Mouse (Mus musculus): ENCODE measurements around the gene Ovca2.
"Not testable (repeated sequence)": the region's sequence is repeated elsewhere in the genome, so short reads cannot be mapped to it uniquely, and the experiment has no call there.

The Ovca2 gene

DNA sequence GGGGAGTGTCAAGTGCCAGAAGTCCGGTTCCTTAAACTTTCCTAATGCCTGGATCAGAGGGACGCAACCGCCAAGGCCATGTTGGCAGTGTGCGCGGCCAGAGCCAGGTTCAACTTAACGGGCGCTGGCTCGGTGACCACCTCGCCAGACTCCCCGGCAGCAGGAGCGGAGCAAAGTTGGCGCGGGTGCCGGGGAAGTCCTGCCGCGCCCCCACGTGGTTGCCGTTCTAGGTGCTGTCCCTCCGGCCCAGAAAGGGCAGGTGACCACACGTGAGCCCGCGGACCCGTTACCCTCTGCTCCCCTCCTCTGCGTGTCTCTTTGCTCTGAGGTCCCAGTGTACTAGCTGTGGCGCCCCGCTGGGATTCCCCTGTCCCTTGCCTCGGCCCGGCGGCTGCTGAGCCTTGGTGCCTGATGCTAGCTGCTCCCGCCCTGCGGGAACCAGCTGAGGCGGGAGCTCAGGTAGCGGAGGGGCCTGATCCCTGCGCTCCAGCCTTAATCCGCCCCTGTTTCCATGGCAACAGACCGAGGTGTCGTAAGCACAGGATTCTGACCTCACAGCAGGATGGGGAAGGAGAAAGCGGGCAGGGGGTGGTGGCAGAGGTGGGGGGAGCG lies 16.3 kb upstream of the Ovca2 start:
- DNase-seq (ENCODE audit: low spot score): peak; percentile 50

DNA sequence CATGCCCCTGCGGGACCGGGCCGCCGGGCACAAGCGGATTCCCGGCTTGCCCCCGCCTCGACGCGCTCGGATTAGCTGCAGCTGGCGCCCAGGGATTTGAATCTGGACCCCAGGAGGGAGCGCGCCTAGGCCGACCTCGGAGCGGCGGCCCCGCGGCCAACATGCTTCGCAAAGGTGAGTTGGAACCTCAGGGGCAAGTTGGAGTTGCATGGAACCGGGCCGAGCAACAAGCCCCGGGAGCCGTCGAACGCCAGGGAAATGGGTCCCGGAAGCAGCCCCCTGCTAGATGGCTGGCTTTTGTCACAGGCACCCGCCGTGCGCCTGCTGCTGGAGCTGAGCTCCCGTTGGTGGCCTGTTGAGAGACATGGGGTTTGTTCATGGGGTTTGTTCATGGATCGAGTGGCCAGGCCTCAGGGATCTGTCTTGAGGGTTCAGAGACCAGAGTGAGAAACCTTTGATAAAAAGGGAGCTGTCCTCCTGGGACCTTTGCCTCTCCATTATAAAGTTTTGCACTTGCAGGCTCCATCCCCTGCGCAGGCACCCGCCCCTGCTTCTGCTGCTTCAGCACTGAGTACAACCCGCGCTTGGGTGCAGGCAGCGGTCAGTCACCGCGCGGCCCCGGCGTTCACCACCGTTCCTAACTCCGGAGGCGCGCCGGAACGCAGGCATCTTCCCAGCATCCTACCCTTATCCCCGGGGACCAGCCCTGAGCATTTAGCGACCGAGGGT lies 15.7 kb upstream of the Ovca2 start:
- DNase-seq (ENCODE audit: low spot score): peak; percentile 29

DNA sequence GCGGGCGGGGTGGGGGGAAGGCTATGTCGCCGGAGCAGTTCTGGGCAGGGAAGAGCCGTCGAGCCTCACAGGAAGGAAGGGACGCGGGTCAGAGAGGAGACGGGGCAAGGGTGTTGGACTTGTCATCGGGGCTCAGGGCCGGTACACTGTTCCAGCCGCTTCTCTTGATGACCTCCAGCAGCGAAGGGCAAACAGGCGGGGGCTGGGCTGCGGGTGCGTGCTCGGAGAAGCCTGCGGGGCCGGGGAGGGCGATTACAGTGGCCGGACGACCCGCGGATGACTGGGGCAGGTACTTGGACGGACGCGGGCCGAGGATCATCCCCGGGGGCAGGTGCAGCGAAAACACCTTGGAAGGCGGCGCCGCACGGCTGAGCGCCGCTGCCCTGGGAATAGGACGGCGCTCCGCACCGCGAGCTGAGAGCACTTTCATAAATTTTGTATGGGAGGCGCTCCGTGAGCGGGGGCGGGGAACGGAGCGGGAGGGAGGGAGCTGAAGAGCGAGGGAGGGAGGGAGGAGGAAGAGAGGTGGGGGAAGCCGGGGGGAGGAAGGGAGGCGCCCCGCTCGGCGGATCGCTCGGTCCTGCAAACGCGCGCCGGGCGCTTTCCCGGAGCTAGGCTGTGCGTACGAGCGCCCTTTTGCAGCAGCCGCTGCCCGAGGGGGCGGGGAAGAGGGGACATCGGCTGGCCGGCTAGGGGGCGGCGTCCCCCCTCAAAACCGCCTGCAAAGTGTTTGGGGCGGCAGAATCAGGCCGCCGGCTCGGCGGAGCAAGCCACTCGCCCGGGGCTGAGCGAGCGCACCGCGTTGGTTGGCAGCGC lies 14.8 kb upstream of the Ovca2 start, which contains the start of gene Rtn4rl1:
Rtn4rl1 (plus strand) TSS at position 528 of the 816 bp plus-strand sequence.
- DNase-seq (ENCODE audit: low spot score): peak; percentile 77

DNA sequence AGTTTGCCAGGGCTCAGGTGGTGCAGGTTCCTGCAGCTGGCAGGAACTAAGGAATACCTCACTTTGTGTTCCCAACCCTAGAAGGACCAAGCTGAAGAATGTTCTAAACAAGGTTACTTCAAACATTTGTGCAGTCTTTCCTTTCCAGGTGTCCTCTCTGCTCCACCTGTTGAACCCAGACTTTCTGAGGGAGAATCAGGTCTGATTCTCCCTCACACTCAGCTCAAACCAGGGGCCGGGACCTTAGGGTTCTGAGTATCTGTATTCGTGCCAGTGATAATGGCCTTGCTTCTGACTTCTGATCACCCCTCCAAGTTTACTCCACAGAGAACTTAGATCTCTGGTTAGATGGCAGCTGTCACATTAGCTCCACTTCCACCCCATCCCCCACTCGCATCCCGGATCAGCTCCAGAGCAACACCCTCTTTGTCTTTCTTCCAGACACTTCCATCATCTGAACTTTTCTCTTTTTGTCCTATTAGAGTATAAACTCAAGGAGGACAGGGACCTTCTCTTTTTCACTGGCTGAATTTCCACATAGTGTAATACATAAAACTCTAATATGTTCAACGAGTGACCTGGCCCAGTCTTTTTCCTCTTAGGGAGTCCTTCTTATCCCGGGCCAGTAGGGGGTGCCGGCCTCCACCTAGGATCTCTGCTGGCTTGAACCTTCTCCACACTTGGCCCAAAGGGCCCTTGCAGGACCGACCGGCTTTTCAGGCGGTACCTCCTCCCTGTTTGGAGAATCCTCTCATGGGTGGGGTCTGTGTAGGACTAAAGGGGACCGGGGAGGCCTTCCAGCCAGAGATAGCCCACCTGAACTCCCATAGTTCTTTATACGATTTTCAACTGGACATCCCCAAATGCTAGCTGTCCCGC lies 13.9 kb upstream of the Ovca2 start:
- DNase-seq (ENCODE audit: low spot score): peak; percentile 83

DNA sequence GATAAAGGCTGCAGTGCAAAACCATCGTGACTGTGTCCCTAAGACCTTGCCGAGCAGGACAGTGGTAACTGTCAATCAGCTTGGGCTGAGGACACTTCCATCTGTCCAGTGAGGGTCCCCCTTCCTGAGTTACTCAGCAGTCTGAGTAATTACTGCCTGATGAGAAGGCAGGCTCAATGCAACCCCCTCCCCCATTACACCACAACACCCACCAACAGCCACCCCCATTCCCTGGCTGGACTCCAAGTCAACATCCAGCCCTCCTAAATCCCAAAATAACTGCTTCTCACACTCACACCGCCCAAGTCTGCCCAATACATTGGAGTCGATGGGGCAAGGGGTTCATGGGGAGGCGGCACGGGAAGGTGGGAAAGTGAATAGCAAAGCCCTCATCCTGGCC lies 13.2 kb upstream of the Ovca2 start:
- DNase-seq (ENCODE audit: low spot score): no peak

DNA sequence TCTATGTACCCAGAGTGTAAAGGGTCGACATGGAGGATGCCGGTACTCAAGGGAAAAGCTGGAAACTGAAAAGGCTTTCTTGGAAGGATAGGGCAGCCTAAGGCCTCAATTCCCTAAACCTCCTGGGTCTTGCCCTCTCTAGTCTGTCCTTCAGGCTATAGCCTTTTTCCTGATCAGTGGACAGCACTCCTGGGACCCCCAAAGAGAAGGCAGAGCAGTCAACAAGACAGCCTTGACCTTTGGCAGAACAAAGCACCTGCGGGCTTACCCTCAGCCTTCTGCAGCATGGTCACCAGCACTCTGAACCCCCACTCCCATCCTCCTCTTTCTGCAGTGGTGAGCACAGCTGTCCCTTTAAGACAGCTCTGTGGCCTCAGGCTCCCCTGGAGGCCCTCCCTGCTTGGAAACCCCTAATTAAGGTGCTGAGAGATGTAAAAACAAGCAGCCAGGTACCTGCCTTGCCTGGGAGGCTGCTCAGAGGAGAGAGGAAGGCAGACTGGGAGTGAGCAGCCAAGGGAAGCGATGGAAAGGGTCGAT lies 12.3 kb upstream of the Ovca2 start, which contains the start of gene Dph1:
Dph1 (minus strand) TSS at position 337 of the 537 bp plus-strand sequence.
- no peak for DNase-seq (ENCODE audit: low spot score)

DNA sequence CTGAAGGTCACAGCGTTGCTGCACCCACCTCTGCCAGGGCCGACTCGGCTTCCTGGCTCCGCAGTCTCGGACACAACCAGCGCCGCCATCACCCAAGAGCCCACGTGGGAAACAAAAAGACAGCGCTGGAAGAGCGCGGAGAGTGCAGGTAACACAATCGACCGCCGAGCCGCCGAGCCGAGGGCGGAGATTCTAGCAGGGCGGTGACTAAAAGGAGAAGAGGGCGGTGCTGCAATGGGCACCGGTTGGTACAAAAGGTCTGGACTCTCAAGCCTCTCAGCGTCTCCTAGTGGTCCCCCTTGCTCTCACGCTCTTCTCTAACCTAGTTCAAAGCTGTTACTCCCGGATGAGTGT lies 11.7 kb upstream of the Ovca2 start:
- DNase-seq (ENCODE audit: low spot score): peak; percentile 85

DNA sequence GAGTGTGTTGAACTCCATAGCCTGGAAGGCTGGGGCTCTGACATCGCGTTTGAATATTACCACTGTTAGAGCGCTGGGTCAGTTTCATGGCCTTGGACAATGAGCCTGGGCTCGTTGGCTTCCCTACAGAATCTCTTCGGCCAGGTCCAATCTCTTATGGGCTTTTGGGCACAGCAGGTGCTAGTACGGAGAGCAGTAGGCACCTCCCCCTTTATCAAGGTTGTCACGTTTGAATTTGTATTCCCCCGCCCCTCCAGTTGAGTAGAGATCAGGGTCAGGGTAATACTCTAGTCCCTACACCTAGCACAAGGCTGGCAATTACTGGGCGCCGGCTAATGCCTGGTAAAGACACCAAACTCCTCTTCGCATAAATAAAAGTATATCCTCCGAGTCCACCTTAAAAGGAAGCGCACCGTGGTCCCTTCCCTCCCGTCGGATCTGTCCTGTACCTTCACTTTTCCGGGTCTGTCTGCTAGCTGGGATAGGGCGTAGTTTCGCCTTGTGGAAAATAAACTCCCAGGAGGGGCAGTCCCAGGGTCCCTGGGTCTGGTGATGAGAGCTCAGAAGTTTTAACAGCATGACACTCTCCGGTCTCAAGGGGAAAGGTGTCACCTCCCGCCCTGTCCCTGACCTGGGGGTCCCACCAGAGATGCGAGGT lies 11.2 kb upstream of the Ovca2 start:
- no peak for DNase-seq (ENCODE audit: low spot score)

DNA sequence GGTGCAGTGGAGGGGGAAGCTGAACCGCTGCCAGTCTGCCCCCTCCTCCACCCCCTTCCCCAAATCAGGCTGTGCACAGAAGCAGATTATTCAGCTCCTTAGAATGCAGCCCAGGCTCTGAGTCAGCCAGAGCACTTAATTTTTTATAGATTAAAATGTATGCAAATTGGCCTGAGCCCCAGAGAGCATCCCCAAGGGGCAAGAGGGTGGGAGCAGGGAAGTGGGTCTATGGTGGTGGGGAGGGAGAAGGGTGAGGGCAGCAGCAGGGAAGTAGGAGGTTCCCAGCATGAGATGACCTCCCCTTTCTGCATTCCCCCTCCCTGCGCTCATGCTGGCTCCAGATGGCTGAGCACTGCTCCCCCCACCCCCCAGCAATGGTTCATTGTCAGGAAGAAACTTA lies 6.4 kb upstream of the Ovca2 start:
- no peak for DNase-seq (ENCODE audit: low spot score)

DNA sequence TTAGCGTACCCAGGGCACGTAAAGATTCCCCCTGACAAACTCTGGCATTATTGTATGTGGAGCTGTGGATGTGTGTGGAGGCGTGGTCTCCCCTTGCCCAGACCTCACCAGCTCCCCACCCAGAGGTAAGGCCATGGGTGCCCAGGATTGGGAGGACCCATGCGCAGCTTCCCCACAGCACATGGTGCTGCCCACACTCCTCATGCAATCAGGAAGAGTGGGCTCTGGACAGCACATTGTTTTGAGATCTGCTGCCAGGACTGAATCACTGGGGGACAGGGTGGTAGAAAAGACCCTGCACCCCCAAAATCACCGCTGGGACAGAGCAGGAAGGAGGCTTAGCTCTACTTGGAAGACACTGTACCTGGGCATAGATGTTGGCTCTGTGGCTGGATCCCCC lies 5.9 kb upstream of the Ovca2 start:
- DNase-seq (ENCODE audit: low spot score): no peak

DNA sequence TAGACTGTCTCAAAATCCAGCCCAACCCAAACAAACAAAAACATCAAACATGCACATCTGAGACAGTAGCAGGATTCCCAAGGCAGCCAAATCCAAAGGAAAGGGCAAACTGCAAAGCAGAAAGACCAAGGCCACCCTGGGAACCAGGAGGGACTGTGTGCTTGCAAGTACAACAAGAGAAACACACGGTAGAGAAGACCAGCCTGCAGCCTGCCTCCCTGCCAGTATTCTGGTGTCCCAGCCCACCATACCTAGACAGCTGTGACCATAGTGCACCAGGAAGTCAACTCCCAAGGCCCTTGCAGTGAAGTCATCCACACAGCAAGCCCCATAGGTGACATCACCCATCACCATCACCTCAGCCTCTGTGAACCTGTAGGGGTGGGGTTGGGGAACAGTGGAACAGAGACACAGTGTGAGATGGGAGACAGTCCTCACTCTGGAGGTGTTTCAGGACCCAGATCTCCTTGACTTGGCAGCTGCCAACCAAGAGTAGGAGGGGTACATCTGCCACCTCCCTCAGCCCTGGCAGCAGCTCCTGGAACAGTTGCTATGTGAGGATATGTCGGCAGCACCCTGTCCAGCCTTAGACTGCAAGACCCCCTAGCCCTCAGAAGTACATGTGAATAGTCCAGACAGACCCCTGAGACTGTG lies 5.4 kb upstream of the Ovca2 start:
- DNase-seq (ENCODE audit: low spot score): no peak

DNA sequence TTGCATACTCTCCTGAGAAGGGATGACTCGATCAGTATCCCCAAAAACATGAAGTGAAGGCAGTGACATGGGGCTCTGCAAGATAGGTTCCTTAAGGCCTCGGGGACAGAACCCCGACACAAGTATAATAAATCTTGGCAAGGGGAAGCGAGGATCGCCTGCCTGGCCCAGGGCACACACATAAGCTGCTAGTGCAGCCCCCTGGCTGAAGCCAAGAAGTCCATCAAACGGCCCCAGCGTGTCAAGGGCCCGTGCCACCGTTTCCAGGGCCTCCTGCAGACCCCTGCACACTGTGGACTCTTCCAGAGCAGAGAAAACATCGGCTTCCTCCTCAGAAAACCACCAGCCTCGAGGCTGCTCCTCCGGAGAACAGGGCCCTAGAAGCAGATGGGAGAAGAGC lies 624 bp downstream of the Ovca2 start:
- DNase-seq (ENCODE audit: low spot score): no peak

DNA sequence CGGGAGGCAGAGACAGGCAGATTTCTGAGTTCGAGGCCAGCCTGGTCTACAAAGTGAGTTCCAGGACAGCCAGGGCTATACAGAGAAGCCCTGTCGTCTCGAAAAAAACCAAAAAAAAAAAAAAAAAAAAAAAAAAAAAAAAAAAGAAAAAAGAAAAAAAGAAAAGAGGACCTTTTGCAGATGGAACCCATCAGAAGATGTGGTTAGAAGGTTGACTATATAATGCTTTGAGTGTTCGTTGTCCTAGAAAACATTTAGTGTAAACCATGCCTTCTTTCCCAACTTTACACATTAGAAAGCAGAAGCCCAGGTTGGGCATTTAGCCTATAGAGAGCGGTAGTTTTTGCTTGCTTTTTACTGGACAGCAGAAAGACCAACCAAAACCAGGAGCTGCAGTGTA lies 4.1 kb downstream of the Ovca2 start:
- not testable (repeated sequence) for DNase-seq (ENCODE audit: low spot score)

DNA sequence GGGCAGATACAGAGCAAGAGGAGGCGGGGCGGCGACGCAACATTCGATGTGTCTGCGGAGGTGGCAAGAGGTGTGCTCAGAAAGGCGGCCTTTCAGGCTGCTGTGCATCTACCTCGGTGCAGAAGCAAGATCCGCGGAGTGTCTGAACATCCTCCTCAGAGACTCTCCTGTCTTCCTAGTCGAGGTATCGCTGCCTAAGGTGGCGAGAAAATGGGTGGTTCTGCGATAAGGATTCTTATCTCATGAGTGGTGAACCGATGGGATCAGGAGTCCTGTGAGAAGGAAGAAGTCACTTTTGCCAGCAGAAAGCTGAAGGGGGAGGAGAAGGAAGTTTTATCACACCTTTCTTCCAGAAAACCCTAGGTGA lies 4.9 kb downstream of the Ovca2 start:
- no peak for DNase-seq (ENCODE audit: low spot score)

DNA sequence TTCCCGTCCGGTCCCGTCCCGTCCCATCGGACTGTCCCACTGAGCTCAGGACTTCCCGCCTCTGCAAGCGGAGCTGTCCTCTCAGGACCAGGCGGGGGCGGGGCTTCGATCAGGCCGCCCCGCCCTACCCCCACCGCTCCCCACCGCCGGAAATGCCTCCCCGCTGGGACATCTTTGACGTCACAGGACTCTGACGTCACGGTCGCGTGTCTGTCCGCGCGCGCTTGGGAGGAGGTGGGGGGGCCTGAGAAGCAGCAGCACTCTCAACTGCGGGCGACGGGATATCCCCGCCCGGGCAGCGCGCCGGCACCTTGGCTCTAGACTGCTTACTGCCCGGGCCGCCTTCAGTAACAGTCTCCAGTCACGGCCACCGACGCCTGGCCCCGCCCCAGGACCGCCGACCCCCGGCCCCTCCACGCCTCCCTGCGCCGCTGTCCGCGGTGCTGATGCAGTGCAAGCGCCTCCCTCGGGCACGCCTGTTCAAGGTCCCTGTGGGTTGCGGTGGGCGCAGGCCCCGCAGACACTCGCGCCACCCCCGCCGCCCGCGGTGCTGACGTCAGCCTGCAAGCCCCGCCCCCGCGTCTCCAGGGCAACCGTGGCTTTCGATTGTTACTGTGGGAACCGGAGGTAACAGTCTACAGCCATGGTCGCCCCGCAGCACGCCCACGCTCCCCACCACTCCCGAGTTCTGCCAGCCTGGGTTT lies 5.4 kb downstream of the Ovca2 start:
- peak; percentile 89 for DNase-seq (ENCODE audit: low spot score)

DNA sequence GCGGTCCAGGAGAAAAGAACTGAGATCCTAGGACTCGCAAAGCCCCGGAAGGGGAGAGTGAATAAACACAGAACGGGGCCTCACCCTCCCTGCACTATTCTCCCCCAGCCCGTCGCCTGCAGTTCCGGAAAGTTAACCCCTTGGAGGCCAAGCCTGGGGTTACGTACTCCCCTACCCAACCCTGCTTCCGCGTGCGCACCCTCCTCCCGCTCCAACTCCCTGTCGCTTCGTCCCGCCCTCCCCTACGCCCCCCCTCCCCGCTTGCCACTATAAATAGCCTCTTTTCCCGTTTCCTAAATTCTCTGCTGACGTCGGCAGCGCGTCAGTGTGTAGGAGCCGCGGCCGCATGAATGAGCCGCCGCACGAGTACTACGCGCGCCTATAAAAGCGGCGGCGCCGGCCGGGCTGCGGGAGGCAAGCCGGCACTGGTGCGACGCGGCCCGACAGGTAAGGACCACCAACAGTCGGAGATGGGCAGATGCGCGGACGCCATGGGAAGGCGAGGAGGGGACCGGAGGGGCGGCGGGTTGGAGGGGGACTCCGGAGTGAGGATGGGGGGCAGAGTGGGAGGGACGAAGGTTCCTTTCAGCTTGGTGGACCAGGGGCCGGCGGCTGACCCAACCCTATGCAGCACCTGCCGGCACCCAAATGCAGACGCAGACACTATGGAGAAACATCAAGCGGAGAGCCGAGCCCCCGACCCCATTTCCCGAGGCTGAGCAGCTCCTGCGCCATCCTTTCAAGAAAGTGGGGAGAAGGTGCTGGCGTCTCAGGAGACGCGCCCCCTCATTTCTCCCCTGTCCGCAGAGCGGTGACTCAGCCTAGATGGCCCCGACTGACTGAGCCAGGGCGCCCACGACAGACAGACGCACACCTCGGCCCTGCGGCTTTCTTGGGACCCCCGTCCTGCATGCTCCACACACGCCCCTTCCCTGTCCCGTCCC lies 6.2 kb downstream of the Ovca2 start:
- peak; percentile 31 for DNase-seq (ENCODE audit: low spot score)

DNA sequence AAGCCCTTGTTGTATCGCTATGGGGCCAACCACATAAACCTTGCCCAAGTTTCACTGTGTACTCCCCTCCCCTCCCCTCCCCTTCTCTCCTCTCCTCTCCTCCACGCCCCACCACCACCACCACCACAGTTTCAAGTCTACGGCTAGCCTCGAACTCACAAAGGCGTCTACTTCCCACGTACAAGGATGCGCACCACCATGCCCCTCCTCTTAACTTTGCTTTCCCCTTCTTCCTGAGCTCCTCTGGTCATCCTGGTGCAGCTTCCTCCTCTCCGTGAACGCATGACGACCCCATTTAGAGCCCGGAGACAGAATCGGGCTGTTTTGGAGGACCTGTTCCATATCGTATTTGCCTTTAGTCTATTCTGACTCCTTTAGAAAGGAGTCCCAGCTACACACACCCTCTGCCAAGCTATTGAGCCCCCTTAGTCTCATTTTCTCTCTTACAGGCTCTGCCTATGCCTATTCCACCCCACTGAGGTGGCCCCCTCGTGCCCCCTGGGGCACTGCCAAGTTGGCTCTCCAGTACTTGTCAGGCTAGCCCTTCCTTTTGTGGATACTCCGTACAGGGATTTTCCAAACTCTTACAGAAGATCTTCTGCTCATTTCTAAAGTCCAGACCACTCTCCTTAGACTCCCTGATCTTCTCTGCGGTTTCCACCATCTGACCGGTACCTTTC lies 7.3 kb downstream of the Ovca2 start:
- DNase-seq (ENCODE audit: low spot score): no peak

DNA sequence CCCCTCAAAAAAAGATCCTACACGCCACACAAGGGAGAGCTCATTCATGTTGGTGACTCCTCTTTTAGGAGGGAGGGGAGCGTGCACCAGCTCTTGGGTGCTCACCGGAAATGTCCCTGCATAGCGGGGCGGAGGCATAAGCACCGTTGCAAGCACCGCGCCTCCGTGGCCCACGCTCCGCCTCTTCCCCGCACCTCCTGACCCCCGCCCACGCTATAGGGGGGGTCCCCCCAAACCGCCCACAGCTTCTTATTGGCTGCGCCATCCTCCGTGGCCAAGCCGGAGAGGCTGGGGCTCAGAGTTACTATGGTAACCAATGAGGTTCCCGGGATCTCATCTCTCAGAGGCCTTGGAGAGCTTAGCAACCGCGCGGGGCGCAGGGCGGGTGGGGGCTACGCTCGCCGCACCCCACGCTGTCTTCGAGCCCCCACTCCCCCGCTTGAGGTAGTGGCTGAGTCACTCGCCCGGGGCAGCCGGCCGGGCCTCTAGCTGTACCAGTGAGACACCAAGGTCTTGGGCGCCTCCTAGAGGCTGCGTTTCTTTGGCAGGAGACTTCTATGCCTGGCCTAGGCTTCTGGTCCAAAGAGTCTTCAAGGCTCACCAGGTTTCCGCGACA lies 8.4 kb downstream of the Ovca2 start:
- peak; percentile 91 for DNase-seq (ENCODE audit: low spot score)
